Mouse (Mus musculus): ENCODE results near the gene Chit1. TPM values are rescaled to one million over a fixed set of nuclear protein-coding genes. Genes with fewer than 3 reads are reported as not detected.

The Chit1 gene
- polyA plus RNA-seq, 1 experiment from 2014 or later = not detected

- no peak overlapping the region for H3K4me3 ChIP-seq
These were observed 6.1 kb downstream of the Chit1 start for GRCm38 (mm10) chr1:134117110-134117509.

DNA sequence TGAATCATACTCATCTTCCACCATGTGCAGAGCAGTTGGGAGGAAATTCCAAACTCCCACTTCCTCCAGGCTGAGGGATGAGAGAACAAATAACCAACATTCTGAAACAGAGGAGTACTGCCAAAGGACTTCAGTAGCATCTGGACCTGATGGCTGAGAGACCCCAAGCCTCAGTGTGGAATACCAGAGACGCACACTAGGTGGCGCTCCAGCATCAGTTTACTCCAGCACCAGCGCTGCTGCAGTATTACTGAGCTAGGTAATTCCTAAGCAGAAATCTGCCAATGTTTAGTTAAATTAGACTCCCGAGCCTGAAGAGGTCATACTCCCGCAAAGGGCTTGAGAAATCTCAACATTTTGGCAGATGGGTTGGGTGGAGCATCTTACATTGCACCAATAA is 9.1 kb downstream of the Chit1 start:
- 6% methylated on average over 5 of the region's 5 CpGs for WGBS
- ATAC-seq (ENCODE audit: insufficient number of reproducible peaks, insufficient read depth, low FRiP score, low TSS enrichment) = no peak
- no peak overlapping the region for H3K9ac ChIP-seq

More at GRCm38 (mm10) chr1:134117110-134117509, 6.1 kb downstream of the Chit1 start:
- H3K27ac ChIP-seq = no peak overlapping the region
- 82% methylated on average over 5 of the region's 5 CpGs for WGBS
- no peaks in the 10 kb centered on the region for H3K36me3 ChIP-seq
- H3K9ac ChIP-seq = no peak overlapping the region
- no peaks in the 10 kb centered on the region for H3K27me3 ChIP-seq
- H3K9me3 ChIP-seq = peaks cover 5% of the 10 kb centered on the region; the same call in 1 of the 2 replicates
- no peak for ATAC-seq (ENCODE audit: insufficient number of reproducible peaks, insufficient read depth, low FRiP score, low TSS enrichment)
- peaks cover 9% of the 10 kb centered on the region; the same call in 1 of the 2 replicates for H3K4me1 ChIP-seq
- no peak overlapping the region for H3K4me2 ChIP-seq (replicated peaks)

GRCm38 (mm10) chr1:134122195-134122594 is 11.2 kb downstream of the Chit1 start:
- no peak for ATAC-seq (ENCODE audit: insufficient number of reproducible peaks, insufficient read depth, low FRiP score, low TSS enrichment)

More for the DNA sequence above, 9.1 kb downstream of the Chit1 start:
- H3K27ac ChIP-seq = no peak overlapping the region
- no peaks in the 10 kb centered on the region for H3K27me3 ChIP-seq
- H3K4me3 ChIP-seq = no peak overlapping the region
- H3K4me2 ChIP-seq (replicated peaks) = no peak overlapping the region
- H3K4me1 ChIP-seq = peaks cover 9% of the 10 kb centered on the region; the same call in 1 of the 2 replicates
- H3K9me3 ChIP-seq = peaks cover 5% of the 10 kb centered on the region; the same call in 1 of the 2 replicates
- H3K36me3 ChIP-seq = no peaks in the 10 kb centered on the region

DNA sequence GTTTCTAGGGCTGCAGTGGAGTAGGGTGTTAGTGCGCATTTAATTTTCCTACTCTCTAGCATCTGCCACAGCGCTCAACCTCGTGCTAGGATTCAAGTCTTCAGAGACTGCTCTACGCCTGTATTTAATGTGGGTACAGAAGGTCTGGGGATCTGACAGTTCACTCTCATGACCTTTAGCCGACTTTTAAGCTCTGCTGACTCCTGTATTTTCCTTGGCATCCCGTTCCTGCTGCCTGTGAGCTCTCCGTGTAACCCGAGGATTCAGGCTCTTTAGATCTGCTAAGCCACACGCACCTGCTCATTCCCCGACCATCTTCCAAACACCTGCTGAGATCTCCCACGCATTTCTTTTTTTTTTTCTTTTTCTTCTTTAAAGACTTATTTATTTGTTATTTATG is 22.3 kb downstream of the Chit1 start:
- ATAC-seq (ENCODE audit: insufficient number of reproducible peaks, insufficient read depth, low FRiP score, low TSS enrichment) = no peak
- Histone ChIP-seq H3K4me2 (replicated peaks) (no peak overlapping the region), H3K36me3 (no peaks in the 10 kb centered on the region), H3K27ac (no peak overlapping the region), H3K27me3 (no peaks in the 10 kb centered on the region), H3K4me3 (no peak overlapping the region), H3K9ac (no peak overlapping the region), H3K9me3 (no peaks in the 10 kb centered on the region), H3K4me1 (0 out of 2 replicates have a peak, but pooled peaks cover 3% of the 10 kb centered on the region)
- WGBS = 53% methylated on average over 11 of the region's 11 CpGs

More at GRCm38 (mm10) chr1:134122195-134122594, 11.2 kb downstream of the Chit1 start:
- Histone ChIP-seq H3K27me3 (no peaks in the 10 kb centered on the region), H3K4me1 (no peaks in the 10 kb centered on the region), H3K27ac (no peak overlapping the region), H3K36me3 (no peaks in the 10 kb centered on the region), H3K9me3 (peaks cover 5% of the 10 kb centered on the region; the same call in 1 of the 2 replicates), H3K4me3 (no peak overlapping the region), H3K9ac (no peak overlapping the region), H3K4me2 (replicated peaks) (no peak overlapping the region)
- WGBS = 54% methylated on average over 9 of the region's 9 CpGs

GRCm38 (mm10) chr1:134136351-134136750 is 25.3 kb downstream of the Chit1 start:
- no peak overlapping the region for H3K27ac ChIP-seq
- no peaks in the 10 kb centered on the region for H3K9me3 ChIP-seq
- H3K36me3 ChIP-seq = no peaks in the 10 kb centered on the region
- no peak overlapping the region for H3K4me2 ChIP-seq (replicated peaks)
- no peak overlapping the region for H3K9ac ChIP-seq
- 0 out of 2 replicates have a peak, but pooled peaks cover 3% of the 10 kb centered on the region for H3K4me1 ChIP-seq
- ATAC-seq (ENCODE audit: insufficient number of reproducible peaks, insufficient read depth, low FRiP score, low TSS enrichment) = no peak
- WGBS = 42% methylated on average over 3 of the region's 3 CpGs
- H3K27me3 ChIP-seq = no peaks in the 10 kb centered on the region
- H3K4me3 ChIP-seq = no peak overlapping the region

GRCm38 (mm10) chr1:134138424-134138823 is 27.4 kb downstream of the Chit1 start:
- ATAC-seq (ENCODE audit: insufficient number of reproducible peaks, insufficient read depth, low FRiP score, low TSS enrichment) = no peak
- H3K27me3 ChIP-seq = no peaks in the 10 kb centered on the region
- H3K4me2 ChIP-seq (replicated peaks) = no peak overlapping the region
- no peak overlapping the region for H3K4me3 ChIP-seq
- no peaks in the 10 kb centered on the region for H3K9me3 ChIP-seq
- H3K27ac ChIP-seq = no peak overlapping the region
- H3K36me3 ChIP-seq = no peaks in the 10 kb centered on the region
- 79% methylated on average over 9 of the region's 9 CpGs for WGBS
- H3K4me1 ChIP-seq = no peaks in the 10 kb centered on the region
- H3K9ac ChIP-seq = no peak overlapping the region

- no peak overlapping the region for H3K4me3 ChIP-seq
These were observed 31.3 kb downstream of the Chit1 start for GRCm38 (mm10) chr1:134142363-134142794.

DNA sequence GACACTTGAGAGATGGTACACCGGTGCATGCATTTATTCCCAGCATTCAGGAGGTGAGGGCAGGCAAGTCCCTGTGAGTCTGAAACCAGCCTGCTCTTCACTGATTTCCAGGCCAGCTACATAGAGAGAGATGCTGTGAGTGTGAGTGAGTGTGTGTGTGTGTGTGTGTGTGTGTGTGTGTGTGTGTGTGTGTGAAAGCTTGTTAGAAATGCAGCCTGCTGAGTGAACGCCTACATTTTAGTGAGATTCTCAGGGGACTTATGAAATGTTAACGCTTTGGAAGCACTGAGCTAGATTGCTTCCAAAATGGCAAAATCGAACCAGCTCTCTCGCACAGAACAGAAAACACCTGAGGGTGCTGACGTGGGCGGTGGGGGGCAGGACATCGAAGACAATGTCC is 35.0 kb downstream of the Chit1 start:
- Histone ChIP-seq H3K9me3 (no peaks in the 10 kb centered on the region), H3K4me2 (replicated peaks) (no peak overlapping the region), H3K4me3 (no peak overlapping the region), H3K27ac (no peak overlapping the region), H3K27me3 (no peaks in the 10 kb centered on the region), H3K36me3 (no peaks in the 10 kb centered on the region), H3K4me1 (no peaks in the 10 kb centered on the region), H3K9ac (no peak overlapping the region)
- WGBS = 79% methylated on average over 8 of the region's 8 CpGs
- ATAC-seq (ENCODE audit: insufficient number of reproducible peaks, insufficient read depth, low FRiP score, low TSS enrichment) = no peak

More at GRCm38 (mm10) chr1:134142363-134142794, 31.3 kb downstream of the Chit1 start:
- no peak overlapping the region for H3K4me2 ChIP-seq (replicated peaks)
- ATAC-seq (ENCODE audit: insufficient number of reproducible peaks, insufficient read depth, low FRiP score, low TSS enrichment) = no peak
- H3K9me3 ChIP-seq = no peaks in the 10 kb centered on the region
- H3K9ac ChIP-seq = no peak overlapping the region
- H3K27ac ChIP-seq = no peak overlapping the region
- 63% methylated on average over 4 of the region's 4 CpGs for WGBS
- no peaks in the 10 kb centered on the region for H3K27me3 ChIP-seq
- no peaks in the 10 kb centered on the region for H3K4me1 ChIP-seq
- no peaks in the 10 kb centered on the region for H3K36me3 ChIP-seq

DNA sequence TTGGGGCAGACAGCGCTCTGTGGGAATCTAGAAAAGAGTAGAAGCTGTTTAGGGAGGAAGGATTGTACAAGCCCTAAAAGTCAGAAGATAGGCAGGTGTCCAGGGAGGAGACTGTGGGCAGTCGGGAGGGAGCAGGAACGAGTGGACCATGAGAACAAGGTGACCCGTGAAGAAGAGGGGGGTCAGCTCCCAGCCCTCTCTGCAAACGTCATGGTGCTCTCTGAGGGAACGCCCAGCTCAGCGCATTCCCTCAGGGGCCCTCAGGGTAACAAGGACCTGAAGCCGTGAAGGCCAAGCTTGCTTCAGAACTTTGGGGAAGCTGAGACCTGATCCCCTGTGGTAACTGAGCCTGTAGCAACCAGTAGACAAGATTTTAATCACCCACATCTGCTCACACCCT is 39.0 kb downstream of the Chit1 start:
- 57% methylated on average over 8 of the region's 8 CpGs for WGBS
- ATAC-seq (ENCODE audit: insufficient number of reproducible peaks, insufficient read depth, low FRiP score, low TSS enrichment) = no peak
- H3K4me1 ChIP-seq = no peaks in the 10 kb centered on the region

GRCm38 (mm10) chr1:134150745-134151144 is 39.7 kb downstream of the Chit1 start:
- H3K4me3 ChIP-seq = no peak overlapping the region
- no peak overlapping the region for H3K9ac ChIP-seq
- H3K27ac ChIP-seq = no peak overlapping the region
- H3K36me3 ChIP-seq = no peaks in the 10 kb centered on the region
- no peak overlapping the region for H3K4me2 ChIP-seq (replicated peaks)
- H3K4me1 ChIP-seq = no peaks in the 10 kb centered on the region
- no peak for ATAC-seq (ENCODE audit: insufficient number of reproducible peaks, insufficient read depth, low FRiP score, low TSS enrichment)
- no peaks in the 10 kb centered on the region for H3K9me3 ChIP-seq
- WGBS = 92% methylated on average over 9 of the region's 9 CpGs
- H3K27me3 ChIP-seq = no peaks in the 10 kb centered on the region

More for the DNA sequence above, 39.0 kb downstream of the Chit1 start:
- H3K27ac ChIP-seq = no peak overlapping the region
- H3K9me3 ChIP-seq = no peaks in the 10 kb centered on the region
- no peak overlapping the region for H3K4me2 ChIP-seq (replicated peaks)
- H3K27me3 ChIP-seq = no peaks in the 10 kb centered on the region
- no peak overlapping the region for H3K9ac ChIP-seq
- H3K36me3 ChIP-seq = no peaks in the 10 kb centered on the region
- H3K4me3 ChIP-seq = no peak overlapping the region

DNA sequence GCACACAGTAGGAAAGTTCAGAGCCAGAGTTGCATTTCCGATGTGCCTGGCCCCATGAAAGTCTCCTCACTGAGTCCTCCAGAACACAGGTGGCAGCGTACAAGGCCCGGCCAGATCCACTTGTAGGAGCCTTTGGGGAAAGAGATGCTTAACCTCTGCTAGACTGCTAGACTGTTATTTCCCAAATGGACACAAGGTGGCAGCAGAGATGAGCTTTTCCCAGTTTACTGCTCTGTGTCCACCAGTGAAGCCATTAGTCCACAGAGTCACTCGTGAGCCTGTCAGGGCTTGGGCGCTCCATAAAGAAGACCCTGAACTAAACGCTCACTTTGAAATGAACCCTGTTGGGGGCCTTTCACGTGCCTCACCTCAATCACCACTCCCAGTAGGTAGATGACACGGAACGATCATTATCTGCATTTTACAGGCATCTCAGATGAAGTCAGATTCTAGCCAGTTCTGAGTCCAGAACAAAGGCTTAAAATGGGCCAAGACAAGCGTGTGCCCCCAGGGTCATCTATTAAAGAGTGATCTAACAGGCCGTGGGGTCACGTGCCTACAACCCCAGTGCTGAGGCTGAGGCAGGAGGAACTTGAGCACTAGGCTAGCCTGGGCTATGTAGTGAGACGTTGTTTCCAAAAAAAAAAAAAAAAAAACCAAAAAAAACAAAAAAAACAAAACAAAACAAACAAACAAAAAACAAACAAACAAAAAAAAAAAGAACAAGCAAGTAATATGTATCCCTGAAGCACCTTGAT is 40.8 kb downstream of the Chit1 start:
- no peaks in the 10 kb centered on the region for H3K4me1 ChIP-seq
- no peak overlapping the region for H3K4me2 ChIP-seq (replicated peaks)
- ATAC-seq (ENCODE audit: insufficient number of reproducible peaks, insufficient read depth, low FRiP score, low TSS enrichment) = no peak
- H3K9me3 ChIP-seq = no peaks in the 10 kb centered on the region
- H3K4me3 ChIP-seq = no peak overlapping the region
- WGBS = 33% methylated on average over 13 of the region's 13 CpGs
- no peaks in the 10 kb centered on the region for H3K27me3 ChIP-seq
- no peaks in the 10 kb centered on the region for H3K36me3 ChIP-seq
- H3K27ac ChIP-seq = no peak overlapping the region
- H3K9ac ChIP-seq = no peak overlapping the region
